Mouse (Mus musculus): ENCODE results near the gene Smndc1.

The Smndc1 gene

GRCm38 (mm10) chr19:53390495-53391007, at the start of gene Smndc1:
TSS of gene Smndc1 (minus strand) at chr19:53390578.
- DNase-seq (ENCODE audit: inconsistent ontology term) = peak; percentile 100

- no peak for DNase-seq (ENCODE audit: inconsistent ontology term)
Measured at GRCm38 (mm10) chr19:53439340-53439739, 49.0 kb upstream of the Smndc1 start.

- DNase-seq (ENCODE audit: inconsistent ontology term) = no peak
Measured at GRCm38 (mm10) chr19:53437991-53438390, 47.6 kb upstream of the Smndc1 start.

GRCm38 (mm10) chr19:53437311-53437958, 47.1 kb upstream of the Smndc1 start:
- DNase-seq (ENCODE audit: inconsistent ontology term) = no peak

- DNase-seq (ENCODE audit: inconsistent ontology term) = peak; percentile 73
Measured at GRCm38 (mm10) chr19:53433949-53434689, 43.7 kb upstream of the Smndc1 start.

GRCm38 (mm10) chr19:53431003-53431402, 40.6 kb upstream of the Smndc1 start:
- no peak for DNase-seq (ENCODE audit: inconsistent ontology term)

- peak; percentile 82 for DNase-seq (ENCODE audit: inconsistent ontology term)
Measured at GRCm38 (mm10) chr19:53430356-53430755, 40.0 kb upstream of the Smndc1 start.

GRCm38 (mm10) chr19:53427817-53428216, 37.4 kb upstream of the Smndc1 start:
- DNase-seq (ENCODE audit: inconsistent ontology term) = no peak

- no peak for DNase-seq (ENCODE audit: inconsistent ontology term)
Measured at GRCm38 (mm10) chr19:53427346-53427745, 37.0 kb upstream of the Smndc1 start.

- no peak for DNase-seq (ENCODE audit: inconsistent ontology term)
Measured at GRCm38 (mm10) chr19:53425824-53426223, 35.4 kb upstream of the Smndc1 start.

GRCm38 (mm10) chr19:53424629-53425028, 34.3 kb upstream of the Smndc1 start:
- no peak for DNase-seq (ENCODE audit: inconsistent ontology term)

GRCm38 (mm10) chr19:53423816-53424465, 33.6 kb upstream of the Smndc1 start:
- DNase-seq (ENCODE audit: inconsistent ontology term) = no peak

GRCm38 (mm10) chr19:53423341-53423753, 33.0 kb upstream of the Smndc1 start:
- no peak for DNase-seq (ENCODE audit: inconsistent ontology term)

- no peak for DNase-seq (ENCODE audit: inconsistent ontology term)
Measured at GRCm38 (mm10) chr19:53422358-53423308, 32.3 kb upstream of the Smndc1 start.

GRCm38 (mm10) chr19:53421583-53422188, 31.3 kb upstream of the Smndc1 start:
- DNase-seq (ENCODE audit: inconsistent ontology term) = no peak

GRCm38 (mm10) chr19:53420924-53421582, 30.7 kb upstream of the Smndc1 start:
- peak; percentile 96 for DNase-seq (ENCODE audit: inconsistent ontology term)

- DNase-seq (ENCODE audit: inconsistent ontology term) = no peak
Measured at GRCm38 (mm10) chr19:53419834-53420233, 29.5 kb upstream of the Smndc1 start.

GRCm38 (mm10) chr19:53415198-53415597, 24.8 kb upstream of the Smndc1 start:
- DNase-seq (ENCODE audit: inconsistent ontology term) = no peak

- no peak for DNase-seq (ENCODE audit: inconsistent ontology term)
Measured at GRCm38 (mm10) chr19:53414650-53415049, 24.3 kb upstream of the Smndc1 start.

- no peak for DNase-seq (ENCODE audit: inconsistent ontology term)
Measured at GRCm38 (mm10) chr19:53413617-53414380, 23.4 kb upstream of the Smndc1 start.

Measured in Muller cell, postnatal 12 days (primary cell).